Mouse (Mus musculus): Measurements from ENCODE around the gene Cx3cr1. TPM values are rescaled to one million over a fixed set of nuclear protein-coding genes. Genes with fewer than 3 reads are reported as not detected.

The Cx3cr1 gene
- polyA plus RNA-seq, 1 experiment = not detected

GRCm38 (mm10) chr9:120001945-120002725 is 67.5 kb downstream of the Cx3cr1 start:
- TF ChIP-seq MYOG (IDR thresholded peaks at IDR 0.05; ENCODE audit: control insufficient read depth in 1 of 3, insufficient read depth in 1 of 3, insufficient read length in 2 of 3, low read depth in 2 of 3) (peak in 1 of 3 experiments; percentile 47), CEBPB (IDR thresholded peaks at IDR 0.05; ENCODE audit: insufficient read depth, poor library complexity, severe bottlenecking) (no peak), MYOD1 (IDR thresholded peaks at IDR 0.05; ENCODE audit: control insufficient read depth in 1 of 3, insufficient read length in 2 of 3, low read depth in 2 of 3) (peak in 1 of 3 experiments; percentile 23)
- H3ac ChIP-seq (ENCODE audit: control insufficient read depth, insufficient read length) = no peak overlapping the region
- no peaks in the 10 kb centered on the region for H3K36me3 ChIP-seq (ENCODE audit: control insufficient read depth, insufficient read depth)
- peak overlapping the region; percentile 96 for H3K4me2 ChIP-seq (ENCODE audit: low read depth)
- H3K79me2 ChIP-seq (ENCODE audit: control insufficient read depth, insufficient read depth) = no peaks in the 10 kb centered on the region
- H3K27me3 ChIP-seq (ENCODE audit: control insufficient read depth, insufficient read depth, insufficient read length) = no peaks in the 10 kb centered on the region
- H3K4me3 ChIP-seq = peak overlapping the region; percentile 20

- H3K36me3 ChIP-seq (ENCODE audit: control insufficient read depth, insufficient read depth) = no peaks in the 10 kb centered on the region
- TF ChIP-seq MAX (IDR thresholded peaks at IDR 0.05; ENCODE audit: low read depth) (no peak), MYOD1 (IDR thresholded peaks at IDR 0.05; ENCODE audit: control insufficient read depth in 1 of 3, insufficient read length in 2 of 3, low read depth in 2 of 3) (no peak), CEBPB (IDR thresholded peaks at IDR 0.05; ENCODE audit: insufficient read depth, poor library complexity, severe bottlenecking) (no peak), MYOG (IDR thresholded peaks at IDR 0.05; ENCODE audit: control insufficient read depth in 1 of 3, insufficient read depth in 1 of 3, insufficient read length in 2 of 3, low read depth in 2 of 3) (no peak), TCF12 (IDR thresholded peaks at IDR 0.05; ENCODE audit: insufficient read depth, poor library complexity, severe bottlenecking) (no peak), POLR2A (IDR thresholded peaks at IDR 0.05; ENCODE audit: insufficient read length, low read depth) (no peak)
- H3K4me3 ChIP-seq = peak overlapping the region; percentile 20
- no peaks in the 10 kb centered on the region for H3K79me2 ChIP-seq (ENCODE audit: control insufficient read depth, insufficient read depth)
- H3K27me3 ChIP-seq (ENCODE audit: control insufficient read depth, insufficient read depth, insufficient read length) = no peaks in the 10 kb centered on the region
- no peak overlapping the region for H3K4me2 ChIP-seq (ENCODE audit: low read depth)
- H3ac ChIP-seq (ENCODE audit: control insufficient read depth, insufficient read length) = no peak overlapping the region
These were observed 68.9 kb downstream of the Cx3cr1 start for GRCm38 (mm10) chr9:120000761-120001160.

DNA sequence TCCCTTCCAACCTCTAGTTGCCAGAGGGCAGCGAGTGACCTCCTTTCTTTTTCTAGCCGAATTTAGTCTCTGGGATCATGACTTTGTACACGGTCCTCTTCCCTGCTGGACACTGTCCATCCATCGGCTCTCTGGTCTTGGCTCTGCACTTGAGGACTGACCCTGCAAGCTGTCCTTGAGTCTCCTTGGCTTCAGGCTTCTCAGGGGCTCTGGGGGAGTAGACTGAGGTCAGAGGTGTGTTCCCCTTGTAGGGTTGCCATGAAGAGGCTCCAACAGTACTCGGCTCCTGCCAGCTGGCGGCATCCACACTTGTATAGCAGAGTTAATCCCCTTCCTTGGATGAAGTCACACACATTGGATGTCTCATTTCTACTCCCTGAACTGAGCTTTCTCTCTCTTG is 70.0 kb downstream of the Cx3cr1 start:
- no peaks in the 10 kb centered on the region for H3K27me3 ChIP-seq (ENCODE audit: control insufficient read depth, insufficient read depth, insufficient read length)
- TF ChIP-seq MYOG (IDR thresholded peaks at IDR 0.05; ENCODE audit: control insufficient read depth in 1 of 3, insufficient read depth in 1 of 3, insufficient read length in 2 of 3, low read depth in 2 of 3) (no peak), POLR2A (IDR thresholded peaks at IDR 0.05; ENCODE audit: insufficient read length, low read depth) (no peak), MYOD1 (IDR thresholded peaks at IDR 0.05; ENCODE audit: control insufficient read depth in 1 of 3, insufficient read length in 2 of 3, low read depth in 2 of 3) (no peak), CEBPB (IDR thresholded peaks at IDR 0.05; ENCODE audit: insufficient read depth, poor library complexity, severe bottlenecking) (no peak), E2F4 (IDR thresholded peaks at IDR 0.05; ENCODE audit: insufficient read depth) (no peak), TCF12 (IDR thresholded peaks at IDR 0.05; ENCODE audit: insufficient read depth, poor library complexity, severe bottlenecking) (no peak), USF1 (IDR thresholded peaks at IDR 0.05; ENCODE audit: low read depth) (no peak), SRF (IDR thresholded peaks at IDR 0.05; ENCODE audit: control insufficient read depth, insufficient read length, low read depth) (no peak), POLR2AphosphoS2 (IDR thresholded peaks at IDR 0.05; ENCODE audit: insufficient read length, low read depth) (no peak), REST (IDR thresholded peaks at IDR 0.05; ENCODE audit: insufficient read depth, insufficient read length) (no peak), MAX (IDR thresholded peaks at IDR 0.05; ENCODE audit: low read depth) (no peak), TCF3 (IDR thresholded peaks at IDR 0.05; ENCODE audit: insufficient read length, low read depth) (no peak)
- no peaks in the 10 kb centered on the region for H3K36me3 ChIP-seq (ENCODE audit: control insufficient read depth, insufficient read depth)
- H3K79me2 ChIP-seq (ENCODE audit: control insufficient read depth, insufficient read depth) = no peaks in the 10 kb centered on the region
- no peak overlapping the region for H3K4me3 ChIP-seq
- H3K4me2 ChIP-seq (ENCODE audit: low read depth) = peak overlapping the region; percentile 24
- H3ac ChIP-seq (ENCODE audit: control insufficient read depth, insufficient read length) = no peak overlapping the region

DNA sequence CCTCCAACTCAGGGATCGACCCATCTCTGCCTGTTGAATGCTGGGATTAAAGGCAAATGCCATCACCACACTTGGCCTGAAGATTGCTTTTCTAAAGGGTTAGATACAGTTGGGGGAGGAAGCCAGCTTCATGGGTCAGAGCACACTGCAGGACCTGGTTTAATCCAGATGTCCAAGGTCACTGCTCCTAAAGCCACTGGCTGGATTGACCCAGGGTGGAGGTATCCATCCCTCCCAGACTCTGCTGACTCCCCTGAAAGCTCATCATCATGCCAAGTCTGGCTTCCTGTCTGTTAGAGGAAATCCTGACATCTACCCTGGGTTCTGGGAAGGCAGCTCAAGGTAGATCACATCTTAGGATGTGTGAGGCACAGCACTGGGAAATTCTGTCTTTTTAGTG is 70.9 kb downstream of the Cx3cr1 start:
- TF ChIP-seq POLR2AphosphoS2 (IDR thresholded peaks at IDR 0.05; ENCODE audit: insufficient read length, low read depth) (no peak), E2F4 (IDR thresholded peaks at IDR 0.05; ENCODE audit: insufficient read depth) (no peak), TCF12 (IDR thresholded peaks at IDR 0.05; ENCODE audit: insufficient read depth, poor library complexity, severe bottlenecking) (no peak), REST (IDR thresholded peaks at IDR 0.05; ENCODE audit: insufficient read depth, insufficient read length) (no peak), USF1 (IDR thresholded peaks at IDR 0.05; ENCODE audit: low read depth) (no peak), MYOG (IDR thresholded peaks at IDR 0.05; ENCODE audit: control insufficient read depth in 1 of 3, insufficient read depth in 1 of 3, insufficient read length in 2 of 3, low read depth in 2 of 3) (no peak)
- no peaks in the 10 kb centered on the region for H3K36me3 ChIP-seq (ENCODE audit: control insufficient read depth, insufficient read depth)
- no peak overlapping the region for H3ac ChIP-seq (ENCODE audit: control insufficient read depth, insufficient read length)

DNA sequence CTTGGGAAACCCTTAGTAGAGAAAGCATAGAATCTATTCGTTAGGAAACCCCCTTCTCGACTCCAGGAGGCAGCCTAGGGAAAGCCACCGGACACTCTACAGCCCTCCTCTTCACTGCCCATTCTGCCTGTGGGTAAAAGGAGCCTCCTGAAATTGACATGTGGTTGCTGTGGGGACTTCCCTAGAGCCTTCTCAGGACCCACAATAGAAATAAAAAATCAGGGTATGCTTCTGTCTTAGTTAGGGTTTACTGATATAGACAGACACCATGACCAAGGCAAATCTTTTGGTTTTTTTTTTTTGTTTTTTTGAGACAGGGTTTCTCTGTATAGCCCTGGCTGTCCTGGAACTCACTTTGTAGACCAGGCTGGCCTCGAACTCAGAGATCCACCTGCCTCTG is 73.6 kb downstream of the Cx3cr1 start:
- TF ChIP-seq MYOG (IDR thresholded peaks at IDR 0.05; ENCODE audit: control insufficient read depth in 1 of 3, insufficient read depth in 1 of 3, insufficient read length in 2 of 3, low read depth in 2 of 3) = no peak
- TF ChIP-seq SRF (IDR thresholded peaks at IDR 0.05; ENCODE audit: control insufficient read depth, insufficient read length, low read depth) = no peak
- no peak for TF ChIP-seq TCF12 (IDR thresholded peaks at IDR 0.05; ENCODE audit: insufficient read depth, poor library complexity, severe bottlenecking)
- no peak for TF ChIP-seq POLR2A (IDR thresholded peaks at IDR 0.05; ENCODE audit: insufficient read length, low read depth)
- no peak for TF ChIP-seq MYOD1 (IDR thresholded peaks at IDR 0.05; ENCODE audit: control insufficient read depth in 1 of 3, insufficient read length in 2 of 3, low read depth in 2 of 3)
- TF ChIP-seq MAX (IDR thresholded peaks at IDR 0.05; ENCODE audit: low read depth) = no peak
- no peak for TF ChIP-seq REST (IDR thresholded peaks at IDR 0.05; ENCODE audit: insufficient read depth, insufficient read length)
- no peak for TF ChIP-seq USF1 (IDR thresholded peaks at IDR 0.05; ENCODE audit: low read depth)
- no peak for TF ChIP-seq TCF3 (IDR thresholded peaks at IDR 0.05; ENCODE audit: insufficient read length, low read depth)
- TF ChIP-seq CEBPB (IDR thresholded peaks at IDR 0.05; ENCODE audit: insufficient read depth, poor library complexity, severe bottlenecking) = no peak
- no peak for TF ChIP-seq POLR2AphosphoS2 (IDR thresholded peaks at IDR 0.05; ENCODE audit: insufficient read length, low read depth)
- Histone ChIP-seq H3K36me3 (ENCODE audit: control insufficient read depth, insufficient read depth) (no peaks in the 10 kb centered on the region), H3K4me2 (ENCODE audit: low read depth) (no peak overlapping the region), H3K27me3 (ENCODE audit: control insufficient read depth, insufficient read depth, insufficient read length) (no peaks in the 10 kb centered on the region), H3ac (ENCODE audit: control insufficient read depth, insufficient read length) (no peak overlapping the region), H3K79me2 (ENCODE audit: control insufficient read depth, insufficient read depth) (no peaks in the 10 kb centered on the region), H3K4me3 (no peak overlapping the region)

More for the DNA sequence above, 70.9 kb downstream of the Cx3cr1 start:
- H3K79me2 ChIP-seq (ENCODE audit: control insufficient read depth, insufficient read depth) = no peaks in the 10 kb centered on the region
- no peaks in the 10 kb centered on the region for H3K27me3 ChIP-seq (ENCODE audit: control insufficient read depth, insufficient read depth, insufficient read length)
- H3K4me2 ChIP-seq (ENCODE audit: low read depth) = no peak overlapping the region
- H3K4me3 ChIP-seq = no peak overlapping the region
